In genomic region chr11:23769686-23770509, GRCm38 (mm10) we compare ENCODE assay signal across 8 mouse cellular contexts. TPM values are rescaled to one million over a fixed set of nuclear protein-coding genes. Genes with fewer than 3 reads are reported as not detected.
DNase-seq lines count a peak whose midpoint lies in the region; ATAC-seq and TF ChIP-seq lines count a peak whose summit lies in the region.

No protein-coding gene starts in this region.

- peak; percentile 0; the same call in 1 of the 2 replicates for ATAC-seq in neural tube, embryonic 13.5 days (ENCODE audit: low read depth)

- H3K27me3 ChIP-seq in neural tube, embryonic 13.5 days: peaks cover 9% of the 10 kb centered on the region; the same call in 1 of the 2 replicates

- H3K4me2 ChIP-seq in neural tube, embryonic 13.5 days: peak overlapping the region; percentile 73

- peak; percentile 86 for DNase-seq in A20 (ENCODE audit: low read depth, low spot score)
- DNase-seq in MEL-GATA-1-ER (ENCODE audit: extremely low read depth, low read depth): peak; percentile 75
- DNase-seq in heart, adult 8-10 months (ENCODE audit: low spot score): peak; percentile 31
- DNase-seq in kidney, adult 18-20 months: peak; percentile 12
- peak; percentile 22 for DNase-seq in lung, adult 2 months
- peak; percentile 47 for DNase-seq in thymus, postnatal 14 days

- TF ChIP-seq POLR2A in cortical plate, adult 2 months (IDR thresholded peaks at IDR 0.05; ENCODE audit: extremely low read depth, insufficient read depth, low read length): no peak
- peak; percentile 37; the same call in 1 of the 2 replicates for TF ChIP-seq POLR2A in lung, adult 2 months (IDR thresholded peaks at IDR 0.05; ENCODE audit: borderline replicate concordance, extremely low read depth, low read depth, low read length)

- H3K9me3 ChIP-seq in neural tube, embryonic 13.5 days: no peaks in the 10 kb centered on the region

- H3K36me3 ChIP-seq in neural tube, embryonic 13.5 days: no peaks in the 10 kb centered on the region

- WGBS in lung, adult 2 months: under 1% methylated on average over 25 of the region's 25 CpGs
- WGBS in neural tube, embryonic 13.5 days: under 1% methylated on average over 25 of the region's 25 CpGs

- no peak for TF ChIP-seq CTCF in cortical plate, adult 2 months (IDR thresholded peaks at IDR 0.05; ENCODE audit: extremely low read depth, insufficient read depth, low read length)
- no peak for TF ChIP-seq CTCF in lung, adult 2 months (IDR thresholded peaks at IDR 0.05; ENCODE audit: insufficient read depth, low read length)

- no peaks in the 10 kb centered on the region; the same call in 1 of the 2 replicates for H3K4me1 ChIP-seq in cortical plate, adult 2 months (ENCODE audit: control insufficient read depth, insufficient read depth, low read length)
- H3K4me1 ChIP-seq in lung, adult 2 months (ENCODE audit: control insufficient read depth, insufficient read depth, low read length): no peaks in the 10 kb centered on the region; the same call in 1 of the 2 replicates
- peaks cover 6% of the 10 kb centered on the region for H3K4me1 ChIP-seq in neural tube, embryonic 13.5 days (replicated peaks)

- peak overlapping the region; percentile 82 for H3K9ac ChIP-seq in neural tube, embryonic 13.5 days

- peak overlapping the region; percentile 98 for H3K27ac ChIP-seq in cortical plate, adult 2 months (ENCODE audit: insufficient read depth, low read length)
- H3K27ac ChIP-seq in neural tube, embryonic 13.5 days (replicated peaks): peak overlapping the region; percentile 93; the same call in 1 of the 2 replicates

- peak overlapping the region; percentile 99 for H3K4me3 ChIP-seq in cortical plate, adult 2 months (ENCODE audit: insufficient read depth, low read length)
- peak overlapping the region; percentile 83 for H3K4me3 ChIP-seq in lung, adult 2 months (replicated peaks; ENCODE audit: extremely low read depth, low read depth, low read length)
- peak overlapping the region; percentile 76 for H3K4me3 ChIP-seq in neural tube, embryonic 13.5 days

RNA-seq across cellular contexts. Expression of gene Rel, which starts 0.9 kb away (rescaled TPM):
- 2.0 and 2.2 TPM in 2 replicates for polyA plus RNA-seq in cortical plate, adult 2 months (2012; rRNA removed)
- total RNA-seq in heart, adult 8-10 months (2022): 1 to 10 TPM; 6.3 to 8.5 (median 7.3) TPM
- 2.5 and 4.1 TPM in 2 replicates for polyA plus RNA-seq in lung, adult 2 months (2012; rRNA removed)
- polyA plus RNA-seq in neural tube, embryonic 13.5 days (2015; fragmentation: Nextera tagmentation; extraction: Ambion mirVana): 0.47 and 0.56 TPM in 2 replicates

Comparison
In these comparisons a context has a peak if more than half of its experiments do, and no peak if none do; other contexts are left out.
1. Peak in every context shown above with its lines: DNase-seq, ATAC-seq, H3K4me3 ChIP-seq and H3K27ac ChIP-seq.
2. DNase-seq: peak in every context shown above with its lines; median percentile 86 in A20; 75 in MEL-GATA-1-ER; 47 in thymus, postnatal 14 days; 31 in heart, adult 8-10 months; 22 in lung, adult 2 months; 12 in kidney, adult 18-20 months.